Mouse (Mus musculus) MEL (cell line): ENCODE results near the gene Pcnx3. TPM values are rescaled to one million over a fixed set of nuclear protein-coding genes. Genes with fewer than 3 reads are reported as not detected.

Experiments
- DNase-seq: peaks from one replicate; pipeline ENCODE4 v3.0.0; 2011; ENCODE audit warnings: low read depth, low spot score
- H3K27ac ChIP-seq: 2 replicates; pipeline ENCODE4 v1.5.1; 2012; ENCODE audit warnings: low read depth, mild to moderate bottlenecking, control low read depth, low read length, moderate library complexity; ENCODE audit not compliant: control insufficient read depth
- H3K27me3 ChIP-seq, 2 experiments: fragments of 150-350 bp in 1 of 2; sonication (generic) in 1 of 2; 2 replicates each; pipeline ENCODE4 v1.6.1; 2012; ENCODE audit warnings: low read length in 2 of 2, mild to moderate bottlenecking in 2 of 2, improper control_type of control experiment in 1 of 2, moderate library complexity in 1 of 2; ENCODE audit not compliant: insufficient read depth in 2 of 2, control insufficient read depth in 1 of 2
- H3K36me3 ChIP-seq, 2 experiments: 2 replicates each; pipeline ENCODE4 v1.6.1; 2012 to 2014; ENCODE audit warnings: low read length in 2 of 2, improper control_type of control experiment in 1 of 2, inconsistent platforms in 1 of 2, mild to moderate bottlenecking in 1 of 2; ENCODE audit not compliant: insufficient read depth in 2 of 2, control insufficient read depth in 1 of 2
- H3K4me1 ChIP-seq, 2 experiments: fragments of 150-350 bp in 1 of 2; sonication (generic) in 1 of 2; 2 replicates each; pipeline ENCODE4 v1.6.1; 2012; ENCODE audit warnings: low read length in 2 of 2, improper control_type of control experiment in 1 of 2, mild to moderate bottlenecking in 1 of 2; ENCODE audit not compliant: insufficient read depth in 2 of 2, control insufficient read depth in 1 of 2
- H3K4me3 ChIP-seq, 2 experiments: fragments of 150-350 bp in 1 of 2; sonication (generic) in 1 of 2; 2 replicates each; pipeline ENCODE4 v1.5.1; 2012; ENCODE audit warnings: low read depth in 2 of 2, low read length in 2 of 2, mild to moderate bottlenecking in 2 of 2, moderate library complexity in 2 of 2, control low read depth in 1 of 2, improper control_type of control experiment in 1 of 2; ENCODE audit not compliant: control insufficient read depth in 1 of 2, insufficient read depth in 1 of 2
- H3K79me2 ChIP-seq: 2 replicates; pipeline ENCODE4 v1.6.1; 2012; ENCODE audit warnings: mild to moderate bottlenecking, low read length, moderate library complexity; ENCODE audit not compliant: control insufficient read depth, poor library complexity, insufficient read depth
- H3K9ac ChIP-seq: 2 replicates; pipeline ENCODE4 v1.6.1; 2012; ENCODE audit warnings: low read depth, mild to moderate bottlenecking, control low read depth, low read length, moderate library complexity; ENCODE audit not compliant: control insufficient read depth, poor library complexity, severe bottlenecking
- H3K9me3 ChIP-seq: fragments of 150-350 bp; sonication (generic); replicated peaks from 2 replicates; pipeline ENCODE4 v1.6.1; 2012; ENCODE audit warnings: mild to moderate bottlenecking, low read length, improper control_type of control experiment, moderate library complexity; ENCODE audit not compliant: insufficient read depth
- BHLHE40 ChIP-seq: IDR thresholded peaks from 2 replicates; pipeline ENCODE4 v1.6.1; 2012; ENCODE audit warnings: low read depth, mild to moderate bottlenecking, inconsistent platforms, low read length, improper control_type of control experiment, borderline replicate concordance
- CHD1 ChIP-seq: IDR thresholded peaks from 2 replicates; pipeline ENCODE4 v1.6.1; 2012; ENCODE audit warnings: low read depth, mild to moderate bottlenecking, inconsistent platforms, low read length, improper control_type of control experiment
- CHD2 ChIP-seq: IDR thresholded peaks from 2 replicates; pipeline ENCODE4 v1.6.1; 2011; ENCODE audit warnings: low read length, improper control_type of control experiment
- E2F4 ChIP-seq: IDR thresholded peaks from 2 replicates; pipeline ENCODE4 v1.6.1; 2011; ENCODE audit warnings: low read depth, low read length, improper control_type of control experiment, borderline replicate concordance
- ETS1 ChIP-seq: IDR thresholded peaks from 2 replicates; pipeline ENCODE4 v1.6.1; 2012; ENCODE audit warnings: low read depth, mild to moderate bottlenecking, inconsistent platforms, low read length, improper control_type of control experiment, moderate library complexity
- GATA1 ChIP-seq: IDR thresholded peaks from 2 replicates; pipeline ENCODE4 v1.6.1; 2011; ENCODE audit warnings: low read depth, low read length, improper control_type of control experiment
- HCFC1 ChIP-seq: IDR thresholded peaks from 2 replicates; pipeline ENCODE4 v1.6.1; 2012; ENCODE audit warnings: low read depth, mild to moderate bottlenecking, inconsistent platforms, low read length, improper control_type of control experiment, moderate library complexity
- KAT2A ChIP-seq: conservative IDR thresholded peaks from 2 replicates; pipeline ENCODE4 v1.6.1; 2012; ENCODE audit warnings: low read depth, low read length, improper control_type of control experiment, inconsistent platforms
- MAX ChIP-seq: IDR thresholded peaks from 2 replicates; pipeline ENCODE4 v1.6.1; 2011; ENCODE audit warnings: low read length, improper control_type of control experiment
- MAZ ChIP-seq: IDR thresholded peaks from 2 replicates; pipeline ENCODE4 v1.6.1; 2012; ENCODE audit warnings: low read depth, mild to moderate bottlenecking, inconsistent platforms, low read length, improper control_type of control experiment
- MEF2A ChIP-seq: IDR thresholded peaks from 2 replicates; pipeline ENCODE4 v1.6.1; 2014; ENCODE audit warnings: low read depth, mild to moderate bottlenecking, inconsistent platforms, low read length, improper control_type of control experiment; ENCODE audit not compliant: poor library complexity, insufficient replicate concordance, severe bottlenecking; ENCODE audit errors: extremely low read depth
- MYB ChIP-seq: IDR thresholded peaks from 2 replicates; pipeline ENCODE4 v1.6.1; 2011; ENCODE audit warnings: mild to moderate bottlenecking, low read depth, low read length, improper control_type of control experiment
- MYC ChIP-seq: IDR thresholded peaks from 2 replicates; pipeline ENCODE4 v1.6.1; 2011; ENCODE audit warnings: low read depth, mild to moderate bottlenecking, low read length, improper control_type of control experiment, moderate library complexity
- NELFE ChIP-seq: IDR thresholded peaks from 2 replicates; pipeline ENCODE4 v1.6.1; 2011; ENCODE audit warnings: low read depth, low read length, improper control_type of control experiment
- POLR2A ChIP-seq, 2 experiments: IDR thresholded peaks; 2 replicates each; pipeline ENCODE4 v1.6.1; 2011 to 2012; ENCODE audit warnings: low read length in 2 of 2, mild to moderate bottlenecking in 2 of 2, control low read depth in 1 of 2, improper control_type of control experiment in 1 of 2, low read depth in 1 of 2, moderate library complexity in 1 of 2; ENCODE audit not compliant: control insufficient read depth in 1 of 2, insufficient read depth in 1 of 2, poor library complexity in 1 of 2
- POLR2AphosphoS2 ChIP-seq: IDR thresholded peaks from 2 replicates; pipeline ENCODE4 v1.6.1; 2011; ENCODE audit warnings: low read length, improper control_type of control experiment
- POLR2AphosphoS5 ChIP-seq: IDR thresholded peaks from 2 replicates; pipeline ENCODE4 v1.6.1; 2012; ENCODE audit warnings: low read depth, borderline replicate concordance, mild to moderate bottlenecking, inconsistent platforms, low read length, moderate library complexity, mixed read lengths
- RAD21 ChIP-seq: IDR thresholded peaks from 2 replicates; pipeline ENCODE4 v1.6.1; 2011; ENCODE audit warnings: mild to moderate bottlenecking, low read depth, low read length, improper control_type of control experiment
- RCOR1 ChIP-seq: IDR thresholded peaks from 2 replicates; pipeline ENCODE4 v1.6.1; 2012; ENCODE audit warnings: low read depth, mild to moderate bottlenecking, inconsistent platforms, low read length, improper control_type of control experiment
- SIN3A ChIP-seq: IDR thresholded peaks from 2 replicates; pipeline ENCODE4 v1.6.1; 2012; ENCODE audit warnings: low read length, improper control_type of control experiment, inconsistent platforms
- SMC3 ChIP-seq: IDR thresholded peaks from 2 replicates; pipeline ENCODE4 v1.6.1; 2011; ENCODE audit warnings: low read depth, low read length, improper control_type of control experiment
- TBP ChIP-seq: IDR thresholded peaks from 2 replicates; pipeline ENCODE4 v1.8.0; 2011; ENCODE audit warnings: low read depth, low read length, improper control_type of control experiment
- TCF12 ChIP-seq: IDR thresholded peaks from 2 replicates; pipeline ENCODE4 v1.6.1; 2014; ENCODE audit warnings: low read depth, mild to moderate bottlenecking, inconsistent platforms, low read length, improper control_type of control experiment, moderate library complexity
- USF1 ChIP-seq: IDR thresholded peaks from 2 replicates; pipeline ENCODE4 v1.6.1; 2014; ENCODE audit warnings: low read depth, mild to moderate bottlenecking, inconsistent platforms, low read length, improper control_type of control experiment, moderate library complexity
- ZC3H11A ChIP-seq: IDR thresholded peaks from 2 replicates; pipeline ENCODE4 v1.6.1; 2012; ENCODE audit warnings: low read depth, mild to moderate bottlenecking, inconsistent platforms, low read length, improper control_type of control experiment
- ZMIZ1 ChIP-seq: IDR thresholded peaks from 2 replicates; pipeline ENCODE4 v1.6.1; 2012; ENCODE audit warnings: low read depth, mild to moderate bottlenecking, inconsistent platforms, low read length, improper control_type of control experiment, moderate library complexity
- ZNF384 ChIP-seq: IDR thresholded peaks from 2 replicates; pipeline ENCODE4 v1.6.1; 2012; ENCODE audit warnings: low read depth, mild to moderate bottlenecking, inconsistent platforms, low read length, improper control_type of control experiment
- polyA plus RNA-seq, 2 experiments: library from polyadenylated mRNA; stranded (reverse) in 1 of 2; unstranded in 1 of 2; fragments of >175 nt in 1 of 2; fragments of >200 nt in 1 of 2; gene quantifications; 2 replicates each; pipeline versions ENCODE4 v1.2.1 to v1.2.4; 2012; ENCODE audit warnings: low replicate concordance in 2 of 2, low read depth in 1 of 2; ENCODE audit not compliant: insufficient read length in 2 of 2, insufficient read depth in 1 of 2, missing spikeins in 1 of 2
- total RNA-seq: library from RNA; depleted of rRNA; stranded (reverse); fragments of 300-350 nt; gene quantifications from 2 replicates; pipeline ENCODE4 v1.2.3, GENCODE M21; 2012

Pcnx3 gene
- total and polyA plus RNA-seq, 3 experiments: 25.3 to 76.4 TPM; not detected in 1

DNA sequence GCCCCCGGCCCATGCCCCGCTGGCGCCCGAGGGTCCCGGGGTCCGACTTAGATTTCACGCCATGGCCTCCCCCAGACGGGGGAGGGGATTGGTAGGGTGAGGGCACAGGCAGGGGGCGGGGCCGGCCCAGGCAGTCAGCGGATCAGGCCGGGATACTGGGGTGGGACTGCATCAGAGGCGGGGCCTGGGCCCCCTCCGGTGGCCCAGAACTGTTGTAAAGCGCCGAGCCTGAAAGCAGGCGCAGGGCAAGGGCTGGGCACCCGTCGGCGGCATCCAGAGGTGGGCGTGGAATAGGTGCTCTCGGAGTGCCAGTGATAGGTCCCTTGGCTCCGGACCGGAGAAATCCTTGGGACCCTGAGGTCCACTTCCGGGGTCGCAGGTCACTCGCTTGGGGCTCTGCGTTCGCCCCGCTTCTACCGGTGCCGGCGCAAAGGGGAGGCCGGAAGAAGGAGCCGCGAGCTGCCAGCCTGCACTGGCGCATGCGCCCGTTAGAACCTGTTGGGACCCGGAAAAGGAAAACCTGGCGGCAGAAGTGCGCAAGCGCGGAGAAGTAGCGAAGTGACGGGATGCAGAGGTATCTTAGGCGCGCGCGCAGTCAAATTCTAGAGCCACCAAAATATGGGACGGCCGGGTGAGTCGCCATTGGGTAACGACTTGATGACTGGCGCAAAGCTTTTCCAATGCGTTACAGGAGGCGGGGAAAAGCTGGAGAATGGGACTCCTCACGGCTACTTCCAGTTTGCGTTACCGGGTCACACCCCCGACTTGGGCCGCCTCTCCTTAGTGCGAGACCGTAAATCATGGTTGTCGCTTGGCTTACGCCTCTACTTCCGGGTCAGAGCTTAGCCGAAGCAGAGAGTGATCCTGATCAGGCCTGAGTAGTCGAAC is at the start of gene Pcnx3, which contains the start of gene Map3k11 (continued):
- TF ChIP-seq USF1 (peak; percentile 9; the same call in 1 of the 2 replicates), POLR2AphosphoS5 (no peak), ZNF384 (no peak), RAD21 (no peak), CHD1 (no peak)

DNA sequence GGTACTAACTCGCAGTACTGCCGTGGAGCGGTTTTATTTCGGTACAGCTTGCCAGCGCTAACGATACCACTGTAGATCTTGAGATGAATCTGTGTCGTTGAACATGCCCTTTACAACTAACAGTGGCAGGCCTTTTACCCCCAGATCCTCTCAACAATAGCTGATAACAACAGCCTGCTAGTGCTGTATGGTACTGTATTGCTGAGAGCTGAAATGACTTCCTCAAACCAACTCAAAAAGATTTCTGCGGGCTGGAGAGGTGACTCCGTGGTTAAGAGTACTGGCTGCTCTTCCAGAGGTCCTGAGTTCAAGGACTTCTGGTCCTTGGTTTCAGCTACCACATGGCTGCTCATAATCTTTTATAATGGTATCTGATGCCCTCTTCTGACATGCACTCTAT is 45.6 kb upstream of the Pcnx3 start:
- DNase-seq: peak; percentile 79
- no peaks in the 10 kb centered on the region for H3K27me3 ChIP-seq

DNA sequence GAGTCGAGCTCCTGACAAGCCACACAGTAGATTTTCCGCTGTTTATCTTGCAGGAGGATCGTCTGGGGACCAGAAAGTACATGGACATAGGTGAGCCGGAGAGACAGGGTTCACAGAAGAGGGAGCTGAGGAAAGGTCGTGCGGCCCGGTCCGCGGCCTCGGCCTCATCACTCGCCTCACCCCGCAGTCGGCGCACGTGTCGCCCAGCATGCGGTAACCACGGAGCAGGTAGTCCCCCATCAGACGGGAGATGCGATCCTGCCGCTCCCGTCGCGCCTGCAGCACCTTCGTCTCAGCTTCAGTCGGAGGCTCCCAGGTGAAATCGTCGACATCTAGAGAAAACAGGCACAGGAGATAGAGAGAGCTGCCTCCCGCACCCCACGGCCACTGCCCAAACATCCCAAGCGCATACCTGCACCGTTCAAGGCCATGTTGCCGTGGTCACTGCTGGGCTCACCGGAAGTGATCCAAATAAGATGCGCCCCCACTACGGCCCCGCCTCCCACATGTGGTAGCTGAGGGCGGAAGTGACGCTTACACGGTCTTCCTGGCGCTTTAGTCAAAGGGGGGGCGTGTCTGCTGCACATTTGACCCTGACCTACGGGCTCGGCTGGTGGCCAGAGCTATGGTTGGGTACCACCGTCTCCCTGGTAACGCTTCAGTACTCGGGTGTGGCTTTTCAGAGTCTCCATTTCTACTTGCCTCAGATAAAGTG is 42.7 kb upstream of the Pcnx3 start:
- H3K9ac ChIP-seq: peak overlapping the region; percentile 82
- peaks cover 0 to 20% of the 10 kb centered on the region in 2 experiments; a peak in 2 of 4 replicates for H3K36me3 ChIP-seq
- peaks cover 26% of the 10 kb centered on the region for H3K79me2 ChIP-seq
- peak overlapping the region; percentile 37 for H3K27ac ChIP-seq
- no peaks in the 10 kb centered on the region for H3K27me3 ChIP-seq
- H3K4me3 ChIP-seq: peak overlapping the region; percentile 66 to 89
- peak; percentile 97 for DNase-seq
- H3K4me1 ChIP-seq: peaks cover 0 to 37% of the 10 kb centered on the region in 2 experiments; a peak in 2 of 4 replicates
- H3K9me3 ChIP-seq: no peaks in the 10 kb centered on the region
- peak; percentile 77 to 92 for TF ChIP-seq POLR2A (IDR thresholded peaks at IDR 0.05; ENCODE audit: control insufficient read depth in 1 of 2, insufficient read depth in 1 of 2, low read depth in 1 of 2, low read length in 2 of 2, poor library complexity in 1 of 2)
- TF ChIP-seq POLR2AphosphoS2: peak; percentile 83
- TF ChIP-seq NELFE: peak; percentile 91
- peak; percentile 64; the same call in 1 of the 2 replicates for TF ChIP-seq KAT2A
- TF ChIP-seq USF1: peak; percentile 86
- TF ChIP-seq TBP: peak; percentile 87
- TF ChIP-seq HCFC1: peak; percentile 95
- 0 out of 2 replicates have a peak, but pooled peaks have one; percentile 19 for TF ChIP-seq POLR2AphosphoS5
- TF ChIP-seq ZMIZ1: peak; percentile 82
- no peak for TF ChIP-seq CHD2
- peak; percentile 96 for TF ChIP-seq MYC
- TF ChIP-seq SIN3A: peak; percentile 98
- no peak for TF ChIP-seq MEF2A
- no peak for TF ChIP-seq SMC3
- TF ChIP-seq BHLHE40: no peak
- TF ChIP-seq ETS1: peak; percentile 71
- TF ChIP-seq MAZ: peak; percentile 85; the same call in 1 of the 2 replicates
- TF ChIP-seq MYB: no peak
- peak; percentile 58; the same call in 1 of the 2 replicates for TF ChIP-seq TCF12
- peak; percentile 90 for TF ChIP-seq MAX

More for the DNA sequence above, 45.6 kb upstream of the Pcnx3 start:
- Histone ChIP-seq H3K36me3 (peaks cover 0 to 12% of the 10 kb centered on the region in 2 experiments; a peak in 2 of 4 replicates), H3K9ac (no peak overlapping the region), H3K9me3 (no peaks in the 10 kb centered on the region), H3K27ac (no peak overlapping the region), H3K79me2 (peaks cover 14% of the 10 kb centered on the region), H3K4me1 (peaks cover 0 to 19% of the 10 kb centered on the region in 2 experiments; a peak in 2 of 4 replicates), H3K4me3 (0 out of 4 replicates have a peak overlapping the region, but pooled peaks of 1 of the 2 experiments have one; percentile 1)
- TF ChIP-seq ZC3H11A (no peak), GATA1 (peak; percentile 54), E2F4 (no peak), RCOR1 (peak; percentile 85), SIN3A (0 out of 2 replicates have a peak, but pooled peaks have one; percentile 28), TBP (0 out of 2 replicates have a peak, but pooled peaks have one; percentile 44), SMC3 (0 out of 2 replicates have a peak, but pooled peaks have one; percentile 8)
